30 mouse cellular contexts compared by ENCODE assay signal in the genomic region with DNA sequence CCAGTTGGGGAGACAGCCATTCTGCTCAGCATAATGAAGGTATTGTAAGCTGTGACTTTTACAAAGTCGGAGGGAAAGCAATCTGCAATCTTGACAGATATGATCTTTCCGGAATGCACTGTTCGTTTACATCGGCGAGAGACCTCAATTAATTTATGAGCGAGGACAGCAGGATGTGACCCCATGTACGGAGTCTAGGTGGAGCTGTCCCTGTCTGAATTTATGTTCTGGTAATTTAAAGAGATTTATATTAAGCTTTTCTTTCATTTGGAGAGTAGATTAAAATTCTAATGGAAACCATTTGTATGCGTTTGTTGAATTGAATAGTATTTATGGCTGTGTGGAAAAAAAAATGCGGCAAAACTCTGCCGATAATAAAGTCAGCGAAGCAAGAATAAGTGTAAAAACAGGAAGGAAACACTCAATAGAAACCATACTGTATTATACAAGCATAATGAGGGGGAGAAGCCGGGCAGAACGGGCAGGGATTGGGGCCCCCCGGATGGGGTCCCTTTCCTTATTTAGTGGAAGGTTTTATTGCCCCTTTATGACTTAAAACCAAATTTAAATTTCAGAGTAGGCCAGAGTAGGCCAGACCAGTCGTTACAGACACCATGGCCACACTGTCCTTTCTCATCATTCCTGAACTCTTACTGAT. TPM values are rescaled to one million over a fixed set of nuclear protein-coding genes. Genes with fewer than 3 reads are reported as not detected.
DNase-seq lines count a peak whose midpoint lies in the region; ATAC-seq and TF ChIP-seq lines count a peak whose summit lies in the region.
"Had no signal": no experiment of that assay in that cellular context is flagged by ENCODE, and none has a peak within 500 bp of the region (broad histone marks: within the 10 kb centered on the region; RNA-seq: fewer than 3 reads in every experiment).

No protein-coding gene starts in this region.

- ATAC-seq in kidney, embryonic 15.5 days (replicated peaks; ENCODE audit: low FRiP score): peak; percentile 67
- ATAC-seq in neural tube, embryonic 11.5 days (ENCODE audit: insufficient read depth, low FRiP score, low TSS enrichment): peak; percentile 59; the same call in 1 of the 2 replicates
- ATAC-seq in hematopoietic stem cell, adult 5-6 weeks (replicated peaks in 1 of 2; ENCODE audit: insufficient read depth in 1 of 2, low FRiP score in 2 of 2, low TSS enrichment in 1 of 2, low read depth in 1 of 2, poor library complexity in 2 of 2, severe bottlenecking in 2 of 2): peak; percentile 42 to 72; a peak in 3 of 4 replicates
- 0 out of 2 replicates have a peak, but pooled peaks have one; percentile 29 for ATAC-seq in neural tube, embryonic 13.5 days (ENCODE audit: low read depth)
- ATAC-seq in erythroblast, adult 5-6 weeks (replicated peaks; ENCODE audit: low FRiP score, poor library complexity, severe bottlenecking): no peak
- no peak for ATAC-seq in intestine, postnatal 0 days
- ATAC-seq: lung, postnatal 0 days had no signal

- 4% methylated on average over 15 of the region's 15 CpGs for WGBS in kidney, embryonic 15.5 days
- 30% methylated on average over 15 of the region's 15 CpGs for WGBS in neural tube, embryonic 11.5 days
- 13% methylated on average over 15 of the region's 15 CpGs for WGBS in neural tube, embryonic 13.5 days
- 30% methylated on average over 15 of the region's 15 CpGs for WGBS in intestine, postnatal 0 days

- peaks cover 25% of the 10 kb centered on the region for H3K4me1 ChIP-seq in kidney, embryonic 15.5 days
- peaks cover 13% of the 10 kb centered on the region for H3K4me1 ChIP-seq in neural tube, embryonic 11.5 days (ENCODE audit: control insufficient read depth, insufficient read depth, low read length)
- peaks cover 28% of the 10 kb centered on the region for H3K4me1 ChIP-seq in neural tube, embryonic 13.5 days (replicated peaks)
- no peaks in the 10 kb centered on the region for H3K4me1 ChIP-seq in intestine, postnatal 0 days (replicated peaks; ENCODE audit: control insufficient read depth, insufficient read depth, low read length)
- H3K4me1 ChIP-seq: megakaryocyte, embryonic 14.5 days had no signal

- H3K36me3 ChIP-seq in kidney, embryonic 15.5 days: no peaks in the 10 kb centered on the region
- no peaks in the 10 kb centered on the region for H3K36me3 ChIP-seq in neural tube, embryonic 11.5 days (ENCODE audit: control insufficient read depth, insufficient read depth, low read length)
- no peaks in the 10 kb centered on the region for H3K36me3 ChIP-seq in neural tube, embryonic 13.5 days
- no peaks in the 10 kb centered on the region for H3K36me3 ChIP-seq in intestine, postnatal 0 days (ENCODE audit: control insufficient read depth, insufficient read depth)
- H3K36me3 ChIP-seq: forebrain, embryonic 12.5 days; heart, embryonic 12.5 days; limb, embryonic 12.5 days; stomach, embryonic 15.5 days had no signal

- TF ChIP-seq CTCF in intestine, postnatal 0 days (IDR thresholded peaks at IDR 0.05; ENCODE audit: low read depth): no peak

- H3K27ac ChIP-seq in kidney, embryonic 15.5 days: peak overlapping the region; percentile 61
- no peak overlapping the region for H3K27ac ChIP-seq in neural tube, embryonic 11.5 days (ENCODE audit: low read depth, low read length)
- H3K27ac ChIP-seq in neural tube, embryonic 13.5 days (replicated peaks): 0 out of 2 replicates have a peak overlapping the region, but pooled peaks have one; percentile 49
- H3K27ac ChIP-seq in intestine, postnatal 0 days (ENCODE audit: low read depth, low read length): no peak overlapping the region
- H3K27ac ChIP-seq: forebrain, embryonic 12.5 days; hindbrain, embryonic 14.5 days; limb, embryonic 12.5 days; stomach, embryonic 15.5 days had no signal

- no peak overlapping the region for H3K4me3 ChIP-seq in kidney, embryonic 15.5 days (replicated peaks)
- no peak overlapping the region for H3K4me3 ChIP-seq in neural tube, embryonic 11.5 days (ENCODE audit: low read depth, low read length)
- H3K4me3 ChIP-seq in neural tube, embryonic 13.5 days: no peak overlapping the region
- no peak overlapping the region for H3K4me3 ChIP-seq in intestine, postnatal 0 days (ENCODE audit: low read depth, low read length)
- H3K4me3 ChIP-seq: forebrain, embryonic 12.5 days; heart, embryonic 12.5 days; limb, embryonic 12.5 days; megakaryocyte, embryonic 14.5 days; stomach, embryonic 15.5 days had no signal

- H3K4me2 ChIP-seq in kidney, embryonic 15.5 days: peak overlapping the region; percentile 24; the same call in 1 of the 2 replicates
- H3K4me2 ChIP-seq in neural tube, embryonic 11.5 days (ENCODE audit: low read depth): no peak overlapping the region
- H3K4me2 ChIP-seq in neural tube, embryonic 13.5 days: peak overlapping the region; percentile 10
- H3K4me2 ChIP-seq in intestine, postnatal 0 days (replicated peaks; ENCODE audit: low read depth): no peak overlapping the region
- H3K4me2 ChIP-seq: forebrain, embryonic 12.5 days; heart, embryonic 12.5 days; hindbrain, embryonic 14.5 days; limb, embryonic 12.5 days; liver, embryonic 11.5 days; stomach, embryonic 15.5 days had no signal

- DNase-seq in kidney, postnatal 14 days: no peak
- no peak for DNase-seq in neural tube, embryonic 11.5 days (ENCODE audit: low spot score)
- DNase-seq in neural tube, embryonic 10.5 days (ENCODE audit: extremely low spot score, low spot score): no peak
- DNase-seq: adrenal gland, postnatal 25 days; B cell, adult 2 months; cerebellum, adult 2 months; cerebellum, postnatal 14 days; gastrocnemius, postnatal 14 days; heart, adult 18-20 months; heart, postnatal 4 days; kidney, adult 11 months; kidney, postnatal 4 days; layer of hippocampus, postnatal 36 days; lung, postnatal 4 days; midbrain, embryonic 14.5 days; right cerebral cortex, postnatal 25 days had no signal

- H3K9ac ChIP-seq in kidney, embryonic 15.5 days: no peak overlapping the region
- H3K9ac ChIP-seq in neural tube, embryonic 11.5 days (ENCODE audit: low read length): no peak overlapping the region
- no peak overlapping the region for H3K9ac ChIP-seq in neural tube, embryonic 13.5 days
- H3K9ac ChIP-seq in intestine, postnatal 0 days (ENCODE audit: low read depth, low read length): no peak overlapping the region
- H3K9ac ChIP-seq: forebrain, embryonic 12.5 days; heart, embryonic 12.5 days; hindbrain, embryonic 14.5 days; limb, embryonic 12.5 days; stomach, embryonic 15.5 days had no signal

- H3K9me3 ChIP-seq in kidney, embryonic 15.5 days (replicated peaks): no peaks in the 10 kb centered on the region
- H3K9me3 ChIP-seq in neural tube, embryonic 11.5 days (ENCODE audit: control insufficient read depth, low read length): no peaks in the 10 kb centered on the region
- H3K9me3 ChIP-seq in neural tube, embryonic 13.5 days: no peaks in the 10 kb centered on the region
- H3K9me3 ChIP-seq in intestine, postnatal 0 days (ENCODE audit: control insufficient read depth): no peaks in the 10 kb centered on the region
- H3K9me3 ChIP-seq: stomach, embryonic 15.5 days had no signal

- H3K27me3 ChIP-seq in kidney, embryonic 15.5 days: peaks cover 22% of the 10 kb centered on the region
- H3K27me3 ChIP-seq in neural tube, embryonic 11.5 days (ENCODE audit: control insufficient read depth, insufficient read depth, low read length): no peaks in the 10 kb centered on the region
- peaks cover 16% of the 10 kb centered on the region; the same call in 1 of the 2 replicates for H3K27me3 ChIP-seq in neural tube, embryonic 13.5 days
- H3K27me3 ChIP-seq in intestine, postnatal 0 days (replicated peaks; ENCODE audit: control insufficient read depth, insufficient read depth, low read length): no peaks in the 10 kb centered on the region
- H3K27me3 ChIP-seq: heart, embryonic 12.5 days; megakaryocyte, embryonic 14.5 days; stomach, embryonic 15.5 days had no signal

RNA-seq across cellular contexts. Expression of a gene that starts 59.8 kb away (rescaled TPM):
- 36.7 and 36.8 TPM in 2 replicates for polyA plus RNA-seq in kidney, embryonic 15.5 days (2015; fragmentation: Nextera tagmentation; extraction: Ambion mirVana)
- polyA plus RNA-seq in neural tube, embryonic 11.5 days (2014; fragmentation: Nextera tagmentation; extraction: Ambion mirVana): 32.9 and 33.1 TPM in 2 replicates
- total RNA-seq in hematopoietic stem cell, adult 5-6 weeks (2017): 67.2 and 72.7 TPM in 2 replicates
- 10.4 and 10.6 TPM in 2 replicates for polyA plus RNA-seq in neural tube, embryonic 13.5 days (2015; fragmentation: Nextera tagmentation; extraction: Ambion mirVana)
- 1.3 and 7.3 TPM in 2 replicates for total RNA-seq in erythroblast, adult 5-6 weeks (2015; ENCODE audit: low replicate concordance)
- 1.8 and 3.8 TPM in 2 replicates for total RNA-seq in erythroblast, adult 5-6 weeks (2017; ENCODE audit: low replicate concordance)
- polyA plus RNA-seq in intestine, postnatal 0 days (2015; fragmentation: Nextera tagmentation; extraction: Ambion mirVana): 4.1 TPM in 2 replicates
- total RNA-seq: neutrophil, adult 5-6 weeks had no signal

Comparison
In these comparisons a context has a peak if more than half of its experiments do, and no peak if none do; other contexts are left out.
1. H3K27ac ChIP-seq: peak in kidney, embryonic 15.5 days (single experiment) and neural tube, embryonic 13.5 days (single experiment); none in neural tube, embryonic 11.5 days (single experiment) and intestine, postnatal 0 days (single experiment).
2. H3K4me2 ChIP-seq: peak in kidney, embryonic 15.5 days (single experiment) and neural tube, embryonic 13.5 days (single experiment); none in neural tube, embryonic 11.5 days (single experiment) and intestine, postnatal 0 days (single experiment).
3. ATAC-seq: peak in kidney, embryonic 15.5 days (single experiment), neural tube, embryonic 11.5 days (single experiment), hematopoietic stem cell, adult 5-6 weeks (2 of 2) and neural tube, embryonic 13.5 days (single experiment); none in erythroblast, adult 5-6 weeks (single experiment) and intestine, postnatal 0 days (single experiment).